Mouse (Mus musculus): ENCODE measurements around the gene Lce3b.

The Lce3b gene

DNA sequence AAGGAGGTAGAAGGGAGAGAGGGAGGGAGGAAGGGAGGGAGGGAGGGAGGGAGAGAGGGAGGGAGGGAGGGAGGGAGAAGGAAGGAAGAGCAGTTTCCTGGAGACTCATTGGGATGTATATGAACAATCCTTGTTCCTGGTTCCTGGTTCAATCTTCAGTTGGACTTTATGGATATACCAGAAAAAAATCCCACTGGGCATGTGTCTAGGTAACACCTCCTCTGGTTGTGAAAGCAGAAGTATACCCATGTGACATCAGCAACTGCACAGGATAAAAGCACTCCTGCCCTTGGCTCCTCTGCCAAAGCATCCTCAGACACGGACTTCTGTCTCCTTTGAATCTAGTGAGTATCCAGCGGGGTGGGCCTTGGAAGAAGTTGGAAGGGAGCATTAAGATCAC lies at the start of gene Lce3b:
TSS of gene Lce3b (plus strand) at position 301 of the 400 bp plus-strand sequence.
- DNase-seq (ENCODE audit: low spot score) = no peak

DNA sequence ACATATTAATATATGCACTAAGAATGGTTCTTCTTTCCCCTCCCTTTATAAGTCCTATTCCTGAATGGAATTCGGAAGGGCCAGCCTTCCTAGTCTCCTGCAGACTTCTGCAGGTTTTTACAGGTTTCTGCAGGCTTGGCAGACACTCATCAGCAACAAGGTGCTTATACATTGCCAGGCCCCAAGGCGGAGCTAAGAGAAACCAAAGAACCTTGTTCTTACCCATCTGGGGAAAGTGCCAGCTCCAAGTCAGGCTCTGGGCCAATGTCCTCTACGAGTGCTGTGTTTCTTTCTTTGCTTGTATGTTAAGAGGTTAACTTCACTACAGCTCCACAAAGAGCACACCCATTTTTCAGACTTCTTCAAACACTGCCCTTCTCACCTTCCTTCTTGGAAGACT lies 38.7 kb upstream of the Lce3b start:
- DNase-seq (ENCODE audit: low spot score) = no peak

DNA sequence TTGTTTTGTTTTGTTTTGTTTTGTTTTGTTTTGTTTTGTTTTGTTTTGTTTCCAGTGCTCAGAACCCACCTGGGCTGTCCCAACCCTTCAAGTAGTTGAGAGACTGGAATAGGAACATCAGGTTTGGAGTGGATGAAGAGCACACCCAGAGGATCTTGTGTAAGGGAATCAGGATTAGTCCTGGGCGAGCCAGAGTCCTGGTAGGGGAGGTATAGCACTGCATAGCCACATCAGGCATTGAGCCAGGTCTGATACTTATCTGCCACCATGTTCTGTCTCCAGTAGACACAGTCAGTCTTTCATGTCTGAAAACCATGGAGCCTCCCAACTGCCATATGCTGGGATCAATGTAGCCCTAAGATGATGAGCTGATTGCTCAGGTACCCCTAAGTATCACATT lies 38.3 kb upstream of the Lce3b start:
- DNase-seq (ENCODE audit: low spot score) = no peak

DNA sequence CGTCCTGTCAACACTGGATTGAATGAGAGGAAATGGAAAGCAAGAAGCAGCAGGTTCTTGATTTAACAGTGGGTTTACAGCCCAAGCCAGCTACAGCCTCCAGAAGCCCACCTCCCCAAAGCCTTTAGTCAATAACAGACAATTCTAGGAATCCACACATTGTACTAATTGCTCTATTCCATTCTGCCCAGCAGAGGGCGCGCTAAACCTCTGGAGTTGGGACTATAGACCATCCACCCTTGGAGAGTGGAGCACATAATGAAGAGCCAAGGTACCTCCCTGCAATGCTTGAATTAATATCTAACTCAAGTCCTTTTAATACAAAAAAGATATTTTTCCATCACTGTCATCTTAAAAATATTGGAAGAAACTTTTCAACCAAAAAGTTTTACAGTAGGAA lies 29.8 kb upstream of the Lce3b start:
- DNase-seq (ENCODE audit: low spot score) = peak; percentile 42

- no peak for DNase-seq (ENCODE audit: low spot score)
Measured at GRCm38 (mm10) chr3:92903640-92904039, 29.1 kb upstream of the Lce3b start.

DNA sequence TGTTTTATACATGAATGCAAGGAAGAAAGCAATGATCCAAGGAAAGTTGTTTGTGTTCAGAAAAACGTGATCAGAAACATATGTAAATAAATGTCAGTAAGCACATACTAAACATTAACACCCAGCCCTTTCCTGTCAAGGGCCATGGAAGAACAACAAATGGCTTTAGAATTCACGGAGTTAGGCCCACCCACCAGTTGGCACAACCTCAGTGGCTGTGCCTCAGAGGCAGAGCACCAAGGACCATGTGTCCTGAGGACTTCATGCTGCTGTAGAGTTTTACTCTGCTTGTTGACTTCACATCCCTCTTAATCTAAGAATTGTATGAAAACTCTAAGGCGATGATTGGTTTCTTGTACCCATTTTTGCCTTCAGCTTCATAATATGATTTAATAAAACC lies 27.6 kb upstream of the Lce3b start:
- no peak for DNase-seq (ENCODE audit: low spot score)

DNA sequence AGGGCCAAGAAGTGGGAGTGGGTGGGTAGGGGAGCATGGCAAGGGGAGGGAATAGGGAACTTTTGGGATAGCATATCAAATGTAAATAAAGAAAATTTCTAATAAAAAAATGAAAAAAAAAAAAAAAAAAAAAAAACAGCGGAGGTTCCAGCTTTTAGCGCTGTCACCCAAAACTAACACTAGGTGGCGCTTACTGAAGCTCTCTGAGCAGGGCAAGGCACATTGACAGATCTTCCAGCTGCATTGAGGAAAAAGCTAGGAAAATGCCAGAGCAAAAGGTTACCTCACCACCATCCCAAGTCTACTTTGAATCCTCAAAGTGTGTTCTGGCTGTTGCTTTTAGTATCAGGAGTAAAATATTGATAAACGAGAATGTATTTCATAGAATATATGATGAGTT lies 25.2 kb upstream of the Lce3b start:
- peak; percentile 18 for DNase-seq (ENCODE audit: low spot score)

- peak; percentile 38 for DNase-seq (ENCODE audit: low spot score)
Measured at GRCm38 (mm10) chr3:92920364-92920763, 12.4 kb upstream of the Lce3b start.

- no peak for DNase-seq (ENCODE audit: low spot score)
Measured at GRCm38 (mm10) chr3:92926130-92926529, 6.6 kb upstream of the Lce3b start, which contains the start of gene Lce3a. TSS of gene Lce3a (minus strand) at chr3:92926230.

DNA sequence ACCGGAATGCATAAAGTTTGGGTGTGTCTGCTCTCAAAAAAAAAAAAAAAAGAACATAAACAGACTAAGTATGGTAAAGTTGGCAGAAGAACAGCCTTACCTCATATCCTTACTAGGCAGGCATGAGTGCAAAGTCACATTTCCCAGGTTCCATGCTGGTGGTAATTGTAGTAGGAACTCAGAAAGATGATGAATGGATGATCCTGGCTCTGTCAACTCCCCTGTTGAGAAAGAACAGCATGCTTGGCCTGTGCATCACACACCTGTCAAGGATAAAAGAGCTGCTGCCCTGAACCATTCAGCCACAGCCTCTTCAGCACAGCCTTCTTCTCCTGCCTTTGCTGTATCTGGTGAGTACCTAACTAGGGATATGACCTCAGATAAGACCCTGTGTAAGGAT lies 11.4 kb downstream of the Lce3b start, which contains the start of gene Lce3c:
TSS of gene Lce3c (plus strand) at position 301 of the 400 bp plus-strand sequence.
- no peak for DNase-seq (ENCODE audit: low spot score)

DNA sequence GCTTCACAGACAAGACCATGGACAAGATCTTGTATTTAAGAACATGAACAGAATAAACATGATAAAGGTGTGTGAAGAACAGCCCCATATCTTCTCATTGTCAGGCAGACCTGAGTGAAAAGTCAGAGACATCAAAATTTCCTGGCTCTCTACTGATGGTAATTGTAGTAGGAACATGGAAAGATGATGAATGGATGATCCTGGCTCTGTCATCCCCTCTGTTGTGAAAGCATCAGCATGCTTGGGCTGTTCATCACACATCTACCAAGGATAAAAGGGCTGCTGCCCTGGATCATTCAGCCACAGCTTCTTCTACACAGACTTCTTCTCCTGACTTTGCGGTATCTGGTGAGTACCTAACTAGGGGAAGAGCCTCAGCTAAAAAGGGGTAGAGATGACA lies 24.3 kb downstream of the Lce3b start, which contains the start of gene Lce3d:
TSS of gene Lce3d (plus strand) at position 301 of the 400 bp plus-strand sequence.
- DNase-seq (ENCODE audit: low spot score) = no peak

DNA sequence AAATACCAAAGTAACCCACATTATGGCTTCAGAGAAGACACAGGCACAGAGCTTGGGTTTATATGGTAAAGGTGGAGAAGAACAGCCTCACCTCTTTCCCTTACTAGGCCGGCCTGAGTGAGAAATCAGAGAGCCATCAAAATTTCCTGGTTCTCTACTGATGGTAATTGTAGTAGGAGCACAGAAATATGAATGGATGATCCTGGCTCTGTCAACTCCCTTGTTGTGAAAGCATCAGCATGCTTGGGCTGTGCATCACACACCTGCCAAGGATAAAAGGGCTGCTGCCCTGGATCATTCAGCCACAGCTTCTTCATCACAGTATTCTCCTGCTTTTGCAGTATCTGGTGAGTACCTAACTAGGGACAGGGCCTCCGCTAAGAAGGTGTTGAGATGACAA lies 34.0 kb downstream of the Lce3b start, which contains the start of gene Lce3e:
TSS of gene Lce3e (plus strand) at position 301 of the 400 bp plus-strand sequence.
- DNase-seq (ENCODE audit: low spot score) = no peak

DNA sequence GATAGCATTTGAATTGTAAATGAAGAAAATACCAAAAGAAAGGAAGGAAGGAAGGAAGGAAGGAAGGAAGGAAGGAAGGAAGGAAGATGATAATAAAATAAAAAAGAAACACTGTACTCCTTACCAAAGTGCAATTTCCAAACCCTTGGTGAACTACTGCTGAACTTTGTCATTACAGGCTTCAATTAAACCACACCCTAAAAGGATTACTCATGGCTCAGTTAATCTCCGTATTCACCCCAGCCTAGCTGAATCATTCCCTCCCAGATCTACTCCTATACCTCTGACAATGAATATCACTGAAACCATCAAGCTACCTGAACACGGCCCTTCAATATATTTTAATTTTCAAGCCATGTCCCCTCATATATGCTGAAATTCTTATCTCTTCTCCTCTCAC lies 45.7 kb downstream of the Lce3b start:
- DNase-seq (ENCODE audit: low spot score) = no peak
